Mouse (Mus musculus) ES-Bruce4 (cell line): Measurements from ENCODE around the gene Gpr45.

Experiments used
- CTCF ChIP-seq: IDR thresholded peaks from one replicate; pipeline ENCODE4 v1.8.1; 2011; ENCODE audit warnings: low read depth, low read length
- EP300 ChIP-seq: IDR thresholded peaks from 2 replicates; pipeline ENCODE4 v1.6.1; 2011; ENCODE audit warnings: low read depth, low read length; ENCODE audit not compliant: insufficient read depth
- POLR2A ChIP-seq: IDR thresholded peaks from one replicate; pipeline ENCODE4 v1.8.1; 2011; ENCODE audit warnings: low read length; ENCODE audit not compliant: insufficient read depth

GRCm38 (mm10) chr1:42916719-42917118, 36.0 kb upstream of the Gpr45 start:
- TF ChIP-seq CTCF (no peak), POLR2A (no peak), EP300 (no peak)
